14 mouse cellular contexts compared by ENCODE assay signal in the genomic region with DNA sequence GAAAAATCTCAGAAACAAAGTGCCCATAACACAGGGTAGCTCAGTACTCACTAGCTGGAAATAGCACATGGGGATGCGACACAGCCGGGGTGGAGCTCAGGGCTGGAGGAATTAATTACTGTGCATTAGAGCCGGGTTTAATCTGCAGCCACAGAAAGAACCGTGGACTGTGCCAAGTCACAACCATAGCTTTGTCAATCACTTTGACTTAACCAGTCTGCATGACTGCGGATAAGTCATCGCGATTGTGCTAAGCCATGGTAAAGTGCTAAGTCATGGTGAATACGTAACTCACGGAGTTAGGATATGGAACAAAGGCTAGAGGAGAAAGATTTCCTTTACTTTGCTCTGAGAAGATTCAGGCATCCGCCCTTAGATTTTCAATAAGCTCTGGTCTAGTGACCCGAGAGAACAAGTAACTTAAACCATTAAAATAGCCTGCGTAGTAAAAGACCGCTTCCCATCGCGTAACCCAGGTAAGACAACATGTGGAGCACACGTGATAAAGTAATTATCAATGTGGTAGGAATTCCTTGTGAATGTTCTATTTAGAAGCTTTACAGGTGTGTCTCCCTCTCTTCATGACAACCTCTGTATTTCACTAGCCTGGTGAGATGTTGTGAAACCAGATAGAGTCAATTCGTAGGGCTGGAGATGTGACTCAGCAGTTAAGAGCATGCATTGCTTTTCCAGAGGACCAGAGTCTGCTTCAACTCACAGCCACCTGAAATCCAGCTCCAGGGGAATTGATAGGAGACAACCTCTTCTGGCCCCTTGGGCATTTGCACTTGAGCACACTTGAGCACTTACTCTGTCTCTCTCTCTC. TPM values are rescaled to one million over a fixed set of nuclear protein-coding genes. Genes with fewer than 3 reads are reported as not detected.
DNase-seq lines count a peak whose midpoint lies in the region; ATAC-seq and TF ChIP-seq lines count a peak whose summit lies in the region.
"Had no signal": no experiment of that assay in that cellular context is flagged by ENCODE, and none has a peak within 500 bp of the region (broad histone marks: within the 10 kb centered on the region; RNA-seq: fewer than 3 reads in every experiment).

No protein-coding gene starts in this region.

- H3K9me3 ChIP-seq in forebrain, embryonic 13.5 days (replicated peaks): no peaks in the 10 kb centered on the region
- H3K9me3 ChIP-seq in forebrain, embryonic 12.5 days: no peaks in the 10 kb centered on the region
- H3K9me3 ChIP-seq in MEL (replicated peaks; ENCODE audit: insufficient read depth, low read length): no peaks in the 10 kb centered on the region
- H3K9me3 ChIP-seq in midbrain, embryonic 12.5 days: no peaks in the 10 kb centered on the region
- H3K9me3 ChIP-seq: embryonic facial prominence, embryonic 13.5 days had no signal

- no peak for TF ChIP-seq RAD21 in MEL (IDR thresholded peaks at IDR 0.05; ENCODE audit: low read depth, low read length)

- no peaks in the 10 kb centered on the region for H3K27me3 ChIP-seq in forebrain, embryonic 13.5 days
- peaks cover 2% of the 10 kb centered on the region; the same call in 1 of the 2 replicates for H3K27me3 ChIP-seq in forebrain, embryonic 12.5 days
- H3K27me3 ChIP-seq in MEL (ENCODE audit: control insufficient read depth in 1 of 2, insufficient read depth in 2 of 2, low read length in 2 of 2): no peaks in the 10 kb centered on the region
- H3K27me3 ChIP-seq in midbrain, embryonic 12.5 days: peaks cover 8% of the 10 kb centered on the region
- H3K27me3 ChIP-seq: embryonic facial prominence, embryonic 13.5 days had no signal

- DNase-seq in MEL (ENCODE audit: low read depth, low spot score) (peak; percentile 90), liver (peak; percentile 26)
- DNase-seq in kidney, postnatal 25 days: no peak
- no peak for DNase-seq in cerebellum, adult 18-20 months
- DNase-seq: cerebellum, postnatal 10 days; right cerebral cortex, postnatal 25 days had no signal

- H3K4me2 ChIP-seq in forebrain, embryonic 13.5 days: no peak overlapping the region
- no peak overlapping the region for H3K4me2 ChIP-seq in forebrain, embryonic 12.5 days
- no peak overlapping the region for H3K4me2 ChIP-seq in midbrain, embryonic 12.5 days (replicated peaks)
- H3K4me2 ChIP-seq: embryonic facial prominence, embryonic 13.5 days had no signal

- H3K36me3 ChIP-seq in forebrain, embryonic 13.5 days (ENCODE audit: poor library complexity, severe bottlenecking): no peaks in the 10 kb centered on the region
- no peaks in the 10 kb centered on the region for H3K36me3 ChIP-seq in forebrain, embryonic 12.5 days (replicated peaks)
- H3K36me3 ChIP-seq in MEL (ENCODE audit: control insufficient read depth in 1 of 2, insufficient read depth in 2 of 2, low read length in 2 of 2): peaks cover 0 to 23% of the 10 kb centered on the region in 2 experiments; a peak in 2 of 4 replicates
- no peaks in the 10 kb centered on the region for H3K36me3 ChIP-seq in midbrain, embryonic 12.5 days
- H3K36me3 ChIP-seq: embryonic facial prominence, embryonic 13.5 days had no signal

- no peak overlapping the region for H3K27ac ChIP-seq in forebrain, embryonic 13.5 days
- H3K27ac ChIP-seq in forebrain, embryonic 12.5 days: no peak overlapping the region
- H3K27ac ChIP-seq in MEL (ENCODE audit: control insufficient read depth, low read depth, low read length): peak overlapping the region; percentile 61; the same call in 1 of the 2 replicates
- no peak overlapping the region for H3K27ac ChIP-seq in midbrain, embryonic 12.5 days (replicated peaks)
- H3K27ac ChIP-seq: embryonic facial prominence, embryonic 13.5 days; kidney, postnatal 0 days had no signal

- peak; percentile 2 to 70; a peak in 3 of 4 replicates for TF ChIP-seq EP300 in MEL (IDR thresholded peaks at IDR 0.05; ENCODE audit: low read depth in 1 of 2, low read length in 2 of 2)

- H3K79me2 ChIP-seq in MEL (ENCODE audit: control insufficient read depth, insufficient read depth, low read length, poor library complexity): no peaks in the 10 kb centered on the region

- H3K9ac ChIP-seq in forebrain, embryonic 13.5 days: no peak overlapping the region
- H3K9ac ChIP-seq in forebrain, embryonic 12.5 days: no peak overlapping the region
- peak overlapping the region; percentile 30 for H3K9ac ChIP-seq in MEL (ENCODE audit: control insufficient read depth, low read depth, low read length, poor library complexity, severe bottlenecking)
- H3K9ac ChIP-seq in midbrain, embryonic 12.5 days (replicated peaks): no peak overlapping the region
- H3K9ac ChIP-seq: embryonic facial prominence, embryonic 13.5 days had no signal

- WGBS in forebrain, embryonic 13.5 days: 69% methylated on average over 17 of the region's 17 CpGs
- 77% methylated on average over 17 of the region's 17 CpGs for WGBS in forebrain, embryonic 12.5 days
- WGBS in midbrain, embryonic 12.5 days: 65% methylated on average over 17 of the region's 17 CpGs

- no peak for TF ChIP-seq POLR2A in MEL (IDR thresholded peaks at IDR 0.05; ENCODE audit: control insufficient read depth in 1 of 2, insufficient read depth in 1 of 2, low read depth in 1 of 2, low read length in 2 of 2, poor library complexity in 1 of 2)

- H3K4me1 ChIP-seq in forebrain, embryonic 13.5 days: no peaks in the 10 kb centered on the region
- H3K4me1 ChIP-seq in forebrain, embryonic 12.5 days: peaks cover 10% of the 10 kb centered on the region; the same call in 1 of the 2 replicates
- H3K4me1 ChIP-seq in MEL (ENCODE audit: control insufficient read depth in 1 of 2, insufficient read depth in 2 of 2, low read length in 2 of 2): peaks cover 18 to 36% of the 10 kb centered on the region in 2 experiments
- peaks cover 10% of the 10 kb centered on the region; the same call in 1 of the 2 replicates for H3K4me1 ChIP-seq in midbrain, embryonic 12.5 days

- peak; percentile 40; the same call in 1 of the 2 replicates for ATAC-seq in forebrain, embryonic 13.5 days
- ATAC-seq in forebrain, embryonic 12.5 days (ENCODE audit: low FRiP score): no peak
- ATAC-seq in midbrain, embryonic 12.5 days (ENCODE audit: low FRiP score, low read depth): peak; percentile 38; the same call in 1 of the 2 replicates
- ATAC-seq in cerebellum, adult (ENCODE audit: insufficient number of reproducible peaks, low FRiP score, low TSS enrichment): no peak
- ATAC-seq: hindbrain, embryonic 16.5 days had no signal

- no peak for TF ChIP-seq CTCF in MEL (IDR thresholded peaks at IDR 0.05 in 2 of 3, conservative IDR thresholded peaks at IDR 0.05 in 1 of 3; ENCODE audit: control insufficient read depth in 1 of 3, insufficient read depth in 1 of 3, low read depth in 2 of 3, low read length in 3 of 3, poor library complexity in 1 of 3, severe bottlenecking in 1 of 3)

- no peak overlapping the region for H3K4me3 ChIP-seq in forebrain, embryonic 13.5 days
- H3K4me3 ChIP-seq in forebrain, embryonic 12.5 days (replicated peaks): no peak overlapping the region
- H3K4me3 ChIP-seq in MEL (ENCODE audit: control insufficient read depth in 1 of 2, insufficient read depth in 1 of 2, low read depth in 2 of 2, low read length in 2 of 2): peak overlapping the region; percentile 8 to 37
- no peak overlapping the region for H3K4me3 ChIP-seq in midbrain, embryonic 12.5 days
- H3K4me3 ChIP-seq: embryonic facial prominence, embryonic 13.5 days had no signal

TF ChIP-seq in MEL, 35 proteins besides CTCF, POLR2A, EP300 and RAD21 (continues in another document):
- TF ChIP-seq CHD2 (IDR thresholded peaks at IDR 0.05; ENCODE audit: low read length): no peak
- TF ChIP-seq USF1 (IDR thresholded peaks at IDR 0.05; ENCODE audit: low read depth, low read length): no peak

RNA-seq across cellular contexts. Expression of gene Ptgr1, which starts 3.9 kb away (rescaled TPM):
- 6.3 and 6.8 TPM in 2 replicates for polyA plus RNA-seq in forebrain, embryonic 13.5 days (2015; fragmentation: Nextera tagmentation; extraction: Ambion mirVana)
- 10.0 and 10.5 TPM in 2 replicates for polyA plus RNA-seq in forebrain, embryonic 12.5 days (2016; fragmentation: Nextera tagmentation; extraction: Ambion mirVana)
- total RNA-seq in MEL (2012; rRNA removed): 11.7 and 14.7 TPM in 2 replicates
- polyA plus RNA-seq in MEL (2012; ENCODE audit: insufficient read depth in 1 of 2, insufficient read length in 2 of 2, low read depth in 1 of 2, low replicate concordance in 2 of 2, missing spikeins in 1 of 2): 10 to 100 TPM in 1 of 2 experiments, not detected in 1; 20.6 TPM
- polyA plus RNA-seq in midbrain, embryonic 12.5 days (2016; fragmentation: Nextera tagmentation; extraction: Ambion mirVana): 11.4 and 12.0 TPM in 2 replicates

RNA-seq across cellular contexts. Expression of gene Dnajc25, which starts 4.0 kb away (rescaled TPM):
- polyA plus RNA-seq in forebrain, embryonic 13.5 days (2015; fragmentation: Nextera tagmentation; extraction: Ambion mirVana): 4.2 and 5.9 TPM in 2 replicates
- 5.2 and 8.5 TPM in 2 replicates for polyA plus RNA-seq in forebrain, embryonic 12.5 days (2016; fragmentation: Nextera tagmentation; extraction: Ambion mirVana)
- total RNA-seq in MEL (2012; rRNA removed): 6.2 and 6.6 TPM in 2 replicates
- polyA plus RNA-seq in MEL (2012; ENCODE audit: insufficient read depth in 1 of 2, insufficient read length in 2 of 2, low read depth in 1 of 2, low replicate concordance in 2 of 2, missing spikeins in 1 of 2): 10 to 100 TPM in 1 of 2 experiments, not detected in 1; 11.8 TPM
- polyA plus RNA-seq in midbrain, embryonic 12.5 days (2016; fragmentation: Nextera tagmentation; extraction: Ambion mirVana): 6.5 and 10.1 TPM in 2 replicates

RNA-seq across cellular contexts. Expression of gene Gm20503, which starts 12.2 kb away (rescaled TPM):
- polyA plus RNA-seq in forebrain, embryonic 13.5 days (2015; fragmentation: Nextera tagmentation; extraction: Ambion mirVana): 7.7 and 8.7 TPM in 2 replicates
- polyA plus RNA-seq in forebrain, embryonic 12.5 days (2016; fragmentation: Nextera tagmentation; extraction: Ambion mirVana): 6.7 and 8.2 TPM in 2 replicates
- total RNA-seq in MEL (2012; rRNA removed): not detected in 2 replicates
- polyA plus RNA-seq in MEL (2012; ENCODE audit: insufficient read depth in 1 of 2, insufficient read length in 2 of 2, low read depth in 1 of 2, low replicate concordance in 2 of 2, missing spikeins in 1 of 2): 1 to 10 TPM in 1 of 2 experiments, not detected in 1; 3.3 TPM
- 8.4 and 10.3 TPM in 2 replicates for polyA plus RNA-seq in midbrain, embryonic 12.5 days (2016; fragmentation: Nextera tagmentation; extraction: Ambion mirVana)
- total RNA-seq: liver, adult 2 months had no signal
- polyA plus RNA-seq: liver, adult 2 months had no signal

RNA-seq across cellular contexts. Expression of gene Gng10, which starts 44.1 kb away (rescaled TPM):
- 149 and 156 TPM in 2 replicates for polyA plus RNA-seq in forebrain, embryonic 13.5 days (2015; fragmentation: Nextera tagmentation; extraction: Ambion mirVana)
- 110 and 111 TPM in 2 replicates for polyA plus RNA-seq in forebrain, embryonic 12.5 days (2016; fragmentation: Nextera tagmentation; extraction: Ambion mirVana)
- 54.0 and 59.1 TPM in 2 replicates for total RNA-seq in MEL (2012; rRNA removed)
- 10 to 100 TPM in 1 of 2 experiments, not detected in 1; 51.2 TPM for polyA plus RNA-seq in MEL (2012; ENCODE audit: insufficient read depth in 1 of 2, insufficient read length in 2 of 2, low read depth in 1 of 2, low replicate concordance in 2 of 2, missing spikeins in 1 of 2)
- 75.8 and 88.8 TPM in 2 replicates for polyA plus RNA-seq in midbrain, embryonic 12.5 days (2016; fragmentation: Nextera tagmentation; extraction: Ambion mirVana)

RNA-seq across cellular contexts. Expression of gene Zkscan16, which starts 47.4 kb away (rescaled TPM):
- polyA plus RNA-seq in forebrain, embryonic 13.5 days (2015; fragmentation: Nextera tagmentation; extraction: Ambion mirVana): 0.34 and 0.55 TPM in 2 replicates
- polyA plus RNA-seq in forebrain, embryonic 12.5 days (2016; fragmentation: Nextera tagmentation; extraction: Ambion mirVana): 1.2 and 1.3 TPM in 2 replicates
- not detected in 2 replicates for total RNA-seq in MEL (2012; rRNA removed)
- not detected for polyA plus RNA-seq in MEL (2012; ENCODE audit: insufficient read depth in 1 of 2, insufficient read length in 2 of 2, low read depth in 1 of 2, low replicate concordance in 2 of 2, missing spikeins in 1 of 2)
- polyA plus RNA-seq in midbrain, embryonic 12.5 days (2016; fragmentation: Nextera tagmentation; extraction: Ambion mirVana): 1.1 TPM in 2 replicates
- total RNA-seq: liver, adult 2 months had no signal
- polyA plus RNA-seq: liver, adult 2 months had no signal

Comparison
In these comparisons a context has a peak if more than half of its experiments do, and no peak if none do; other contexts are left out.
1. ATAC-seq: peak in forebrain, embryonic 13.5 days (single experiment) and midbrain, embryonic 12.5 days (single experiment); none in forebrain, embryonic 12.5 days (single experiment) and cerebellum, adult (single experiment).
2. H3K4me3 ChIP-seq: peak in MEL (2 of 2); none in forebrain, embryonic 13.5 days (single experiment), forebrain, embryonic 12.5 days (single experiment) and midbrain, embryonic 12.5 days (single experiment).
3. DNase-seq: peak in MEL (single experiment) and liver (single experiment); none in kidney, postnatal 25 days (0 of 2) and cerebellum, adult 18-20 months (0 of 2).